Mouse (Mus musculus): ENCODE data around the gene Psmc6.

The Psmc6 gene

DNA sequence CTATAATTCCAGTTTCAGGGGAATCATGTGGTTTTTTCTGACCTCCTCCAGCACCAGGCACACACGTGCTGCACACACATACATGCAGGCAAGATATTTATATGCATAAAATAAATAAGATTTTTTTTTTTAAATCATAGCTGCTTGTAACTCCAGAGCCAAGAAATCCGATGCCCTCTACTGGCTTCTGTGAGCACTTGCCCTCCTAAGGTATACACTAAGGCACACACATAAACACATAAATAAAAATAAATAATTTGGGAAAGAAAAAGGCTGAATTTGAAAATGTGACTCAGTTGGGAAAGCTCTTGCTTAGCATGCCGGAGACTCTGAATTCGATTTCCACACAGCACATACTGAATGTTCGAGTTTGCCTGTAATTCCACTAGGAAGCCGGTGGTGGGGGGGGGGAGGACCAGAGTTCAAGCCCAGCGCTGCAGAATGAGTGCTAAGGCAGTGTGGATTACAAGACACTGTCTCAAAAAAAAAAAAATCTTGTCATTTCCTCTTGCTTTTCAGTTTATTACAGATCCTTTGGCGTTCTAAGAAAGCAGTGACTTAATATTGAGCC, 485 bp upstream of the Psmc6 start:
- intact Hi-C loops (cut with DNase I) = no loop called here

DNA sequence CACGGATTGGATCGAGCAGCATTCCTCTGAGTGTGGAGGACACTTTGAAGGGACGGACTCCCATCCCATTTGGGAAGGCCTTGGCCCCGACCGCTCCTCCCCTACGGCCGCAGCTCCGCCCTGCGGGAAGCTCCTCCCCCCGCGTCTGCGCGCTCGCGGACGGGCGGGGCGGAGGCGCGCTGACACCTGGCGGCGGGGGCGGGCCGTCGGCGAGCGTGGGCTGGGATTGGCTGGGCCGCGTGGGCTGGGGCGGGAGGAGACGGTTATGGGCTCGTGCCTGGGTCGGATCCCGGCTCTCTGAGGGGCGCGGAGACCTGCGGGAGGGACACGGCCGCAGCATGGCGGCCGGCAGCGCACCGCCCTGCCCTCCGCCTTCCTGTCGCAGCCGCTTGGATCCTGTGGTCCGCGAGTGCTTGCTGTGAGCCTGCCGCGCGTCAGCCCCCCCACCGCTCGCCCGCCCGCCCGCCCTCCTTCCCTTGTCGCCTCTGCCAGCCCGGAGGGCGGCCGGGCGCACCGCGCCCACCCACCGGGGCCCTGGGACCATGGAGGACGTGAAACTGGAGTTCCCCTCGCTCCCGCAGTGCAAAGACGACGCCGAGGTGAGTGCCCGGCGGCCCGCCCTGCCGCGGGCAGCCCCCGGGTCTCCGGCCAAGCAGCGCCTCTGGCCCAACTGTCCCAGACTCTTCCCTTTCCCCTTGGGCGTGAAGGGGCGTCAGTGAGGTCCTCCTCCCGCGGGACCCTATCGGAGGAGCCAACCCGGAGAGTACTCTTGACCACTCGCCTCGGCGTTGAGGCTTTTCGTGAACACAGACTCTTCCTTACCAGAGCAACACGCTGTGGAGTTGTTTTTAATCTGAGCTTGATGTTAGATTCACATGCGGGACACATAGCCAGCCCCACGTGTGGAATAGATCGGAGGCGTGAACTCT, 21.6 kb downstream of the Psmc6 start, which contains the start of gene Styx:
TSS of gene Styx (plus strand) at position 163 of the 929 bp plus-strand sequence.
- intact Hi-C loops (cut with DNase I) = loop anchor here (5.0 kb wide), 1 partner anchor 36 kb away; no protein-coding TSS in a partner anchor

DNA sequence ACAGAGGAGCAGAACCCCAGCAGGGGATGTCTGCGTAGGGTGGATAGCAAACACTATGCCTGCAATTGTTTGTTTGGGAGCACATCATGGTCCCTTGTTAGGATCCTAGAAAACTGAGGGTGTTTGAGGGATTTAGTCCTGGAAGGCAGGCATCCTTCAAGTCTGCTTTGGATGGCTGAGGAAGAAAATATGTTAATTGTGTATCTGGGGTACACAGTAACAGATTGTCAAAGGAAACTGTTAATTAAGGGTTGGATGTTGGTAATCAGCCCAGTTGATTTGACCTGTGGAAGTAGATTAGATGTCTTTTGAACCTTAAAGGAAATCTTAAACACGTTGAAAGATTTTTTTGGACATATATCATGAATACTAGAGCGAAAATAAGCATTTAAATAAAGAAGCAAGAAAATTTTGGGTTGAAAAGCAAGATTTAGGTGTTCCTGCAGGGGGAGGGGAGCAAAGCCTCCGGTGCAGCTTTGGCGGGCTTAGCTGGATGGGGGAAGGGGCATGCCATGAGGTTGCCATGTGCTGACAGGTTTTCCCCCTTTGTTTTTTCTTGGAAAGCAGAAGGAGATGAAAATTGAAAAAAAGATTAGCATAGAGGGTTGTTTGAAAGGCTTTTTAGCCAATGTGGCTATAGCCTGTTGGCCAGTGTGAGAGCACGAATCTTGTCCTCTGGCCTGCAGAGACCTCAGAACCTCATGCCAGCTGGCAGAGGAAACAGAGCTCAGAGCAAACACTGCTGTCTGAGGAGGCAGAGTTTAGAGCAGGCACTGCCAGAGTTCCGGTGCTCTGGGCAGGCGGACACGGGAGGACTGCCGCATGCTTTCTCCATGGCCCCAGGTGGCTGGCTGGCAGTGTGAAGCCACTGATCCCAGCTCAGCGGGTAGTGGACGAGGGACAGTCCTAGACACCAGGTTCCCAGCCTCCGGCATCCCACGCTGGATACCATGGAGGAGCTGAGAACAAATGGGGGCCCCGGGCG, 34.9 kb downstream of the Psmc6 start:
- intact Hi-C loops (cut with DNase I) = no loop called here

DNA sequence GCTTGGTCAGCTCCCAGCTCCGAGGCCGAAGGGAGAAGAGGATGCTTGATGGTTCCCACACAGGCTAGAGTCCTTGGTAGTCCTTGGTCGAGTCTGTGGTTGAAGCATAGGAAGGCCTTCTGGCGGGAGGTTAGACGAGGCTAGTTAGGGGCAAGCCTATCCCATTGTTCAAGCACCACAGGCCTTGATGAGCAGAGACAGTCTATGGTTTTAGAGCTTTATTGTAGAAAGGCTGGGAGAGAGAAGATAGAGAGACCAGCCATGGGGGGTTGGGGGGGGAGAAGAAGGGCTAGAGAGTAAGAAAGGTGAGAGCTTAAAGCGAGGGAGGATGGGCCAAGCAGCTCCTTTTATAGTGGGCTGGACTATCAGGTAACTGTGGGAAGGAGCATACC, 35.6 kb downstream of the Psmc6 start:
- intact Hi-C loops (cut with DNase I) = no loop called here

DNA sequence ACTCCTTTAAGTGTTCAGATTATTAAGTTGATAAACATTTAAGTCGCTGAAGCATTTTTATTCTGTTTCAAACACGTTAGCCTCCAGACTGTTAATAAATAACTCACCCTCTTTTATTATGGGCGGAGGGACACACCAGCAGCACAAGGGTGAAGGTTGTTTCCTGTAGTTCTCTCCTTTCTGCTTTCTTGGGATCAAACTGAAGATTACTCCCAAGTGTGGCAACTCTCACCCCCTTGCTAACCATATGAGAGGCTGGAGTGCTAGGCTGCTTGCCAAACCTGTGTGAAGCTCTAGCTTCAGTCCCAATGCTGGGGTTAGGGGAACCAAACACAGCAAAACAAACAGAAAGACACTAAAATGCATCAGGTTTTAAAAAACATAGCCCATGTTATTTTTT, 49.2 kb downstream of the Psmc6 start:
- intact Hi-C loops (cut with DNase I) = no loop called here

DNA sequence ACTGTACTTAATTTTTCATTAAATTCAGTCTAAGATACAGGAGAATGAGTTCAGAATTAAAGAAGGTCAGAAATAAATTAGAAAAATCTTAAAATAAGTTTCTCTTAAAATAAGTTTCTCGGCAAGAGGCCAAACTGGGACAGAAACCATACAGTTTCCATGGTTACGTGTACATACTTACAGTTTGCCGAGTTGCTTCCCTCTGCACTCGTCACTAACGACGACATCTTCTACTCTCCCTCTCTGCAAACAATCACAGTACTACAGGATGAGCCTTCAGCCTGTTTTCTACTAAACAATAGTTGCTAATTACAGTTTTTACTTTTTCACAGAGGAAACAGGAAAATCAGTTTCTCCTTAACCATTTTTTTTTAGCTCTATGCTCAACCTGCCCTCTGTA, 51.2 kb downstream of the Psmc6 start:
- intact Hi-C loops (cut with DNase I) = no loop called here

DNA sequence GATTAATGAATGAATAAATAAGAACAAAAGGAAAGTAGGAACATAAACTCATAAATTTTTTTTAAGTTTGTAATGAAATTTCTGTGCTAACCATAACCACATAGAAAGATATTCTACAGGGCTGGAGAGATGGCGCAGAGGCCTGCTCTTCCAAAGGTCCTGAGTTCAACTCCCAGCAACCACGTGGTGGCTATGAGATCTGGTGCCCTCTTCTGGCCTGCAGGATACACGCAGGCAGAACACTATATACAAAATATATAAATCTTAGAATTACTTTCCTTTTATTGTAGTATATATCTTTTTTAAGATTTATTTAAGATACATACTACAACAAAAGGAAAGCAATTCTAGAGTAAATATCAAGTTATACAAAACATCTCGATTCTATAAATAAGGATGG, 53.3 kb downstream of the Psmc6 start:
- intact Hi-C loops (cut with DNase I) = no loop called here

DNA sequence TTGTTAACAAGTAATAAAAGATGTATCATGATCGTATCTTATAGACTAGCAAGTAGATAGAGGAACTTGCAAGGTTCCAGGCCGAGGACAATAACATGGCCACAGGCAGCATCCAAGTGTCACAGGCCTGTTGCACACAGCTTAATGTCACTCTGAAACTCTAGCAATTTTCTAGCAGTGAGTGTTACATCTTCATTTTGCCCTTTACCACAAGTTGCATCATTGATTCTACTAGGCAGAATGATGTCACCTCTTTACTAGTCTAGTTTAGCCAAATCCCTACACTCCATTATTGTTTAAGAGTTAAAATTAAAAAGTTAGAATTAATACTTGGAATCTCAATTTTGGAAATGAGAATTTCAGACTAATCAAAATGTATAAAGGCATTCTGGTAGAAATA, 56.0 kb downstream of the Psmc6 start:
- intact Hi-C loops (cut with DNase I) = loop anchor here (5.0 kb wide), 1 partner anchor 33 kb away; the partner anchor contains the start of gene Styx

DNA sequence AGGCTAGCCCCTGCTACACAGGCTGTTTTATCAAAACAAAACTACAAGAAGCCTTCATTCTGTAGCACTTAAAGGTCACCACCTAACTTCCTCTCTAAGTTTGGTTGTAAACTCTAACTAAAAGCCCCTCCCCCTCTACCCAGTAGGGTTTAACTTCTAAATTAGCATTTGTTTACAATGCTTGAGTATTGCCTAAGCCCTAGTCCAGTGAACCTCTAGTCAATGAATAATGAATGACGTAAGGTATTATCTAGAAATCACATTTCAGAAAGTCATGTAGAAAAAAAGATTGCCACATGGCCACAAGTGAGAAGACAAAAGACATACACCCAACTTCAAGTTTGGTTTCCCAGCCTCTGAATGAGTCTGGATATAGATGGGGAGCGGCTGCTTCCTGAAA, 57.9 kb downstream of the Psmc6 start:
- intact Hi-C loops (cut with DNase I) = loop anchor here (5.0 kb wide), 1 partner anchor 35 kb away; the partner anchor contains the start of gene Styx

DNA sequence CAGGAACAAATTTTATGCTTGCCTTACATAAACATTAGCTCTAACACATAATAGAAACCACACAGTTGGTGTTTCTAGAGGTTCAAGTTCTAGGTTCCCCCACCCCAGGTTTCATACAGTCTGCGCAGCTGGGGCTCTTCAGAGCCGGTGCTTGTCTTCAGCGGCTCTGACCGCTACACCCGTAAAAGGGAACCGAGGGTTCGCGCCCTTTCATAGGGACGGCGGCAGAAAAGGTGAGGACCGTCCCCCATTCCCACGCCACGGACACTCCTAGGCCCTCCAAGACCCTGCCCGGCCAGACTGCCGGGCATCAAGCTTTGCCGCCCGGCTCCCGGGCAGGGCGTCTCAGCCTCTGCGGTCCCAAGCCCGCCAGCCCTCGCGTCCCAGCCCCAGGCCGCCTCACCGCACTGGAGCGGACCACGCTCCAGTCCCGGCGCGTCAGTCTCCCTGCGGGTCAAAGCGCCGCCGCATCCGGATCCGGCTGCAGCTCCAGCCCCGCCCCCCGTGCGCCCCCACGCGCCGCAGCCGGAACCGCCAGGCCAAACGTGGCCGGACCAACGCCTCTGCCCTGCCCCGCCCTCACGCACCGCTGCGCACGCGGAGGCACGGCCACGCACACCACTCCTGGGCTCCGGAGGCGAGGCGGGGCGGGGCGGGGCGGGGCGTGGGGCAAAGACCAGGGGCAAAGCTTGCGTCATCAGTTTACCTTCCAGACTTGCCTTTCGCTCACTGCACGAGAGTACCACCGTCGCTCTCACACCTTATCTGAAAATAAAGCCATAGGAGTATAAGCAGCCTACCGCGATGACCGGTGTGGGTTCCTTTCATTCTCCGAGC, 59.0 kb downstream of the Psmc6 start:
- intact Hi-C loops (cut with DNase I) = loop anchor here (5.0 kb wide), 1 partner anchor 36 kb away; the partner anchor contains the start of gene Styx

DNA sequence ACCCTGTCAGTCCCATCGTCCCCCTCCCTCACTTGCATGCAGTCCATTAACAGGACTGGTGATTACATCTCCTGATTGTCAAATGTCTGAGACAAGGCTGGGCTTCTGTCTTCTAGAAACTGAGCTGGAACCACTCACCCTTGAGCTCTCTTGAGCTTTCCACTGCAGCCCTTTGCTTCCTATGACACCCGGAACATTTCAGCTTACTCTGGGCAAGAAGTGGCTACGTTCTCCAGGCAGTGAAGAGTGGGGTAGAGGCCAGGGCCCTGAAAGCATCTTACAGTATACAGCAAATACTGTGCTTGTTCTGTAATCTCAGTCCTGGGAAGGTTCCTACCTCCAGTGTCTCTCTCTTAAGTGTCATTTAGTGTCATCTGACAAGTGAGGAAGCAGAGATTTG, 59.6 kb downstream of the Psmc6 start:
- intact Hi-C loops (cut with DNase I) = loop anchor here (5.0 kb wide), 1 partner anchor 37 kb away; the partner anchor contains the start of gene Styx

Measured in adrenal gland (tissue).